In genomic region chr16:21364885-21365284, GRCm38 (mm10) we compare ENCODE assay signal across 17 mouse cellular contexts. TPM values are rescaled to one million over a fixed set of nuclear protein-coding genes. Genes with fewer than 3 reads are reported as not detected.
DNase-seq lines count a peak whose midpoint lies in the region; ATAC-seq and TF ChIP-seq lines count a peak whose summit lies in the region.
"Had no signal": no experiment of that assay in that cellular context is flagged by ENCODE, and none has a peak within 500 bp of the region (broad histone marks: within the 10 kb centered on the region; RNA-seq: fewer than 3 reads in every experiment).

No protein-coding gene starts in this region.

- no peak for TF ChIP-seq CTCF in heart, adult 2 months (IDR thresholded peaks at IDR 0.05)

- peak overlapping the region; percentile 71; the same call in 1 of the 2 replicates for H3K27ac ChIP-seq in heart, embryonic 11.5 days (ENCODE audit: low read depth, low read length)
- H3K27ac ChIP-seq in heart, adult 2 months = no peak overlapping the region
- H3K27ac ChIP-seq in hindbrain, embryonic 12.5 days = no peak overlapping the region
- H3K27ac ChIP-seq in hindbrain, embryonic 16.5 days (ENCODE audit: low read depth, low read length) = no peak overlapping the region
- H3K27ac ChIP-seq: forebrain, embryonic 12.5 days; hindbrain, postnatal 0 days had no signal

- H3K9ac ChIP-seq in heart, embryonic 11.5 days (ENCODE audit: low read depth, low read length) = no peak overlapping the region
- no peak overlapping the region for H3K9ac ChIP-seq in heart, adult 2 months (ENCODE audit: low read depth, low read length)
- H3K9ac ChIP-seq in hindbrain, embryonic 12.5 days = no peak overlapping the region
- H3K9ac ChIP-seq in hindbrain, embryonic 16.5 days (ENCODE audit: low read depth, low read length) = no peak overlapping the region
- H3K9ac ChIP-seq: embryonic facial prominence, embryonic 13.5 days; forebrain, embryonic 12.5 days had no signal

- 39% methylated on average over 8 of the region's 8 CpGs for WGBS in heart, embryonic 11.5 days (ENCODE audit: insufficient replicate concordance)
- WGBS in heart, adult 2 months = 57% methylated on average over 8 of the region's 8 CpGs
- 43% methylated on average over 8 of the region's 8 CpGs for WGBS in hindbrain, embryonic 12.5 days
- WGBS in hindbrain, embryonic 16.5 days = 34% methylated on average over 8 of the region's 8 CpGs

- TF ChIP-seq POLR2A in heart, adult 2 months (IDR thresholded peaks at IDR 0.05; ENCODE audit: insufficient read depth, low read depth, low read length) = no peak

- no peaks in the 10 kb centered on the region for H3K27me3 ChIP-seq in heart, embryonic 11.5 days (ENCODE audit: control insufficient read depth, insufficient read depth, low read length)
- H3K27me3 ChIP-seq in heart, adult 2 months (ENCODE audit: control insufficient read depth, insufficient read depth, low read length) = no peaks in the 10 kb centered on the region
- no peaks in the 10 kb centered on the region; the same call in 1 of the 2 replicates for H3K27me3 ChIP-seq in hindbrain, embryonic 12.5 days
- no peaks in the 10 kb centered on the region for H3K27me3 ChIP-seq in hindbrain, embryonic 16.5 days (replicated peaks; ENCODE audit: control insufficient read depth, insufficient read depth, low read length)
- H3K27me3 ChIP-seq: embryonic facial prominence, embryonic 13.5 days had no signal

- H3K9me3 ChIP-seq in heart, embryonic 11.5 days (replicated peaks; ENCODE audit: control insufficient read depth, low read length) = no peaks in the 10 kb centered on the region
- no peaks in the 10 kb centered on the region for H3K9me3 ChIP-seq in hindbrain, embryonic 12.5 days (replicated peaks)
- H3K9me3 ChIP-seq in hindbrain, embryonic 16.5 days (ENCODE audit: control insufficient read depth, low read length) = no peaks in the 10 kb centered on the region
- H3K9me3 ChIP-seq: embryonic facial prominence, embryonic 13.5 days; forebrain, embryonic 12.5 days had no signal

- intact Hi-C loops in heart, adult 2 months (cut with DNase I) = loop anchor here (5.0 kb wide), 1 partner anchor 118 kb away; no protein-coding TSS in a partner anchor

- peaks cover 34% of the 10 kb centered on the region for H3K4me1 ChIP-seq in heart, embryonic 11.5 days (ENCODE audit: control insufficient read depth, insufficient read depth, low read length)
- H3K4me1 ChIP-seq in heart, adult 2 months (ENCODE audit: control insufficient read depth, insufficient read depth, low read length) = no peaks in the 10 kb centered on the region
- peaks cover 19% of the 10 kb centered on the region for H3K4me1 ChIP-seq in hindbrain, embryonic 12.5 days
- H3K4me1 ChIP-seq in hindbrain, embryonic 16.5 days (ENCODE audit: control insufficient read depth, insufficient read depth, low read depth, low read length) = peaks cover 2% of the 10 kb centered on the region; the same call in 1 of the 2 replicates

- no peaks in the 10 kb centered on the region for H3K36me3 ChIP-seq in heart, embryonic 11.5 days (ENCODE audit: control insufficient read depth, insufficient read depth, low read length)
- no peaks in the 10 kb centered on the region for H3K36me3 ChIP-seq in heart, adult 2 months (ENCODE audit: control insufficient read depth, insufficient read depth, low read length)
- no peaks in the 10 kb centered on the region for H3K36me3 ChIP-seq in hindbrain, embryonic 12.5 days
- no peaks in the 10 kb centered on the region for H3K36me3 ChIP-seq in hindbrain, embryonic 16.5 days (ENCODE audit: control insufficient read depth, insufficient read depth, low read length)
- H3K36me3 ChIP-seq: embryonic facial prominence, embryonic 13.5 days; forebrain, embryonic 12.5 days had no signal

- no peak for TF ChIP-seq EP300 in heart, adult 2 months (IDR thresholded peaks at IDR 0.05; ENCODE audit: insufficient read depth, low read depth, low read length)

- H3K79me2 ChIP-seq in heart, adult 2 months (replicated peaks; ENCODE audit: control insufficient read depth, insufficient read depth, low read length) = no peaks in the 10 kb centered on the region

- no peak overlapping the region for H3K4me2 ChIP-seq in heart, embryonic 11.5 days
- no peak overlapping the region for H3K4me2 ChIP-seq in hindbrain, embryonic 12.5 days (replicated peaks)
- no peak overlapping the region for H3K4me2 ChIP-seq in hindbrain, embryonic 16.5 days (ENCODE audit: low read length)
- H3K4me2 ChIP-seq: embryonic facial prominence, embryonic 13.5 days; forebrain, embryonic 12.5 days had no signal

- no peak for DNase-seq in heart, adult 2 months
- DNase-seq in kidney, adult 11 months = no peak
- no peak for DNase-seq in spleen, postnatal 10 days (ENCODE audit: low spot score in 2 of 2)
- DNase-seq: adrenal gland, postnatal 10 days; cerebellum, adult 11 months; cerebellum, adult 8-10 months; cerebellum, postnatal 14 days; gastrocnemius, postnatal 10 days had no signal

- H3K4me3 ChIP-seq in heart, embryonic 11.5 days (ENCODE audit: low read depth, low read length) = no peak overlapping the region
- no peak overlapping the region for H3K4me3 ChIP-seq in heart, adult 2 months
- H3K4me3 ChIP-seq in hindbrain, embryonic 12.5 days = no peak overlapping the region
- no peak overlapping the region for H3K4me3 ChIP-seq in hindbrain, embryonic 16.5 days (ENCODE audit: low read length)
- H3K4me3 ChIP-seq: embryonic facial prominence, embryonic 13.5 days; forebrain, embryonic 12.5 days had no signal

- ATAC-seq in heart, embryonic 11.5 days (replicated peaks; ENCODE audit: insufficient number of reproducible peaks, low FRiP score, low TSS enrichment) = no peak
- 0 out of 2 replicates have a peak, but pooled peaks have one; percentile 12 for ATAC-seq in hindbrain, embryonic 12.5 days (ENCODE audit: low FRiP score)
- no peak for ATAC-seq in hindbrain, embryonic 16.5 days
- ATAC-seq in common myeloid progenitor, adult 5-6 weeks (replicated peaks; ENCODE audit: low read depth, poor library complexity, severe bottlenecking) = 0 out of 2 replicates have a peak, but pooled peaks have one; percentile 24
- peak; percentile 48; the same call in 1 of the 2 replicates for ATAC-seq in megakaryocyte progenitor cell, adult 5-6 weeks (replicated peaks; ENCODE audit: poor library complexity)
- ATAC-seq: forebrain, embryonic 16.5 days; hindbrain, postnatal 0 days had no signal

RNA-seq across cellular contexts. Expression of gene Vps8, which starts 58.0 kb away (rescaled TPM):
- 22.5 and 26.7 TPM in 2 replicates for polyA plus RNA-seq in heart, embryonic 11.5 days (2014; fragmentation: Nextera tagmentation; extraction: Ambion mirVana)
- total RNA-seq in heart, adult 2 months (2021) = 10 to 100 TPM; 24.1 to 25.5 TPM
- polyA plus RNA-seq in heart, adult 2 months (2012; rRNA removed) = 14.0 and 20.9 TPM in 2 replicates
- polyA plus RNA-seq in hindbrain, embryonic 12.5 days (2016; fragmentation: Nextera tagmentation; extraction: Ambion mirVana) = 28.0 and 33.8 TPM in 2 replicates
- 33.1 and 38.3 TPM in 2 replicates for polyA plus RNA-seq in hindbrain, embryonic 16.5 days (2015; fragmentation: Nextera tagmentation; extraction: Ambion mirVana)
- total RNA-seq in common myeloid progenitor, adult 5-6 weeks (2017) = 14.8 and 26.0 TPM in 2 replicates
- total RNA-seq in megakaryocyte progenitor cell, adult 5-6 weeks (2015) = 16.8 and 33.0 TPM in 2 replicates
- 26.9 and 27.4 TPM in 2 replicates for total RNA-seq in megakaryocyte progenitor cell, adult 5-6 weeks (2017)

Comparison
In these comparisons a context has a peak if more than half of its experiments do, and no peak if none do; other contexts are left out.
1. ATAC-seq: peak in hindbrain, embryonic 12.5 days (single experiment), common myeloid progenitor, adult 5-6 weeks (single experiment) and megakaryocyte progenitor cell, adult 5-6 weeks (single experiment); none in heart, embryonic 11.5 days (single experiment) and hindbrain, embryonic 16.5 days (single experiment).